ENCODE assay signal across 8 mouse cellular contexts in the genomic region with DNA sequence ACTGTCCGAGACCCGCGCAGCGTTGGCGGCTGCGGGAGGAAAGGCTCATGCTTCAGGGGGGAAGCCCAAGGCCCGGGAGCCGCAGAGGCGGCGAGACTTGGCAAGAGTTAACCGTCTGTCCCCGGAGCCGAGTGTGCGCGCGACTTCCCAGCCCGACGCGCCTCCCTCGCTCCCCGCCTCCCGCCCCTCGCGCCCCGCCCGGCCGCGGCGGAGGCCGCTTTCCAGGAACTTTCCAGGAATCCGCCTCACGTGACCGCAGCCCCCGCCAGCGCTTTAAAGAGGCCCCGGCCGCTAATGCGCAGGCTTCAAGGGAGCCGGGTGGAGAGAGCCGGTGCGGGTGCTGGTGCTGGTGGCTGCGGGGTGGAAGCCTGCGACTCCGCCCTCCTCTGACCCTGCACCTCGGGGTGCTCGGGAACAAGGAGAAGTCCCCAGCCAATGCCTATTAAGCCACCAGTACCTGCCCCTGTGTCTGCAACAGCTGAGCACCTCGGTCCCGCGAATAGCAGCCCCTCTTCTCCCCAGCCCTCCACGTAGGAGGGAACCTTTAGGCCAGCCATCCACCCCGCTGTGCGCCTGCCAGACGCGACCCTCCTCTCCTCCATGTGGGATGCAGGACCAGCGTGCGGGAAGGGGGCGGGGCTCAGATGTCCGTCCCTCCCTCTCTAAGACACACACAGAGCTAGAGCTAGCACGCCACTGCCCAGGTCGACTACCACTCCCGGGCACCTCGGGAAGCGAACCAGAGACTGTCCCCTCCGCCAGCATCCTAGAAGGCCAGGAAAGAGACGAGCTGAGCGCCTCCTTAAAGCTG. TPM values are rescaled to one million over a fixed set of nuclear protein-coding genes. Genes with fewer than 3 reads are reported as not detected.
DNase-seq lines count a peak whose midpoint lies in the region; ATAC-seq lines count a peak whose summit lies in the region.

Gene Socs2, minus strand, starts transcription at position 496 of the 811 bp plus-strand sequence.

- peak within 1 kb of the TSS; percentile 96 for H3K4me2 ChIP-seq in intestine, embryonic 15.5 days (replicated peaks)

- H3K36me3 ChIP-seq in intestine, embryonic 15.5 days = no peaks in the 10 kb centered on the region

- DNase-seq in adrenal gland, adult 2 months = peak; percentile 97
- peak; percentile 93 for DNase-seq in embryo, embryonic 10.5 days (ENCODE audit: low spot score)
- peak; percentile 88 to 89 for DNase-seq in gastrocnemius, postnatal 36 days
- peak; percentile 92 for DNase-seq in left cerebral cortex, postnatal 14 days (ENCODE audit: low spot score in 2 of 2)
- DNase-seq in right cerebral cortex, postnatal 36 days (ENCODE audit: low spot score in 2 of 2) = peak; percentile 87 to 89
- peak; percentile 91 to 93 for DNase-seq in urinary bladder, postnatal 4 days (ENCODE audit: low spot score in 2 of 2)

- H3K9me3 ChIP-seq in intestine, embryonic 15.5 days = no peaks in the 10 kb centered on the region

- intact Hi-C loops in gastrocnemius, postnatal 36 days (cut with DNase I) = loop anchor here (2.0 to 5.0 kb wide), 4 partner anchors 94 to 425 kb away; no protein-coding TSS in a partner anchor
- intact Hi-C loops in left cerebral cortex, postnatal 14 days (cut with DNase I) = loop anchor here (2.0 to 5.0 kb wide), 7 partner anchors 40 to 426 kb away; partner anchors contain the start of gene Cradd

- no peaks in the 10 kb centered on the region for H3K27me3 ChIP-seq in intestine, embryonic 15.5 days (replicated peaks)

- ATAC-seq in intestine, embryonic 15.5 days = peak; percentile 88
- peak; percentile 63 for ATAC-seq in megakaryocyte-erythroid progenitor cell, adult 5-6 weeks (replicated peaks; ENCODE audit: low FRiP score, low TSS enrichment, poor library complexity, severe bottlenecking)

- peak within 1 kb of the TSS; percentile 86 for H3K9ac ChIP-seq in intestine, embryonic 15.5 days

- H3K27ac ChIP-seq in intestine, embryonic 15.5 days = peak within 1 kb of the TSS; percentile 93

- WGBS in intestine, embryonic 15.5 days = 0% methylated on average over 66 of the region's 66 CpGs

- peak within 1 kb of the TSS; percentile 87 for H3K4me3 ChIP-seq in intestine, embryonic 15.5 days (replicated peaks)

- peaks cover 17% of the 10 kb centered on the region; the same call in 1 of the 2 replicates for H3K4me1 ChIP-seq in intestine, embryonic 15.5 days (replicated peaks)

RNA-seq across cellular contexts. Expression of gene Socs2, which starts in this region (rescaled TPM):
- 10 to 100 TPM; 10.7 to 22.7 TPM for total RNA-seq in adrenal gland, adult 2 months (2021)
- polyA plus RNA-seq in adrenal gland, adult 2 months (2012; rRNA removed) = 41.4 and 52.0 TPM in 2 replicates
- 10 to 100 TPM in 1 of 2 experiments, 1 to 10 TPM in 1; 8.3 to 12.0 TPM for total RNA-seq in gastrocnemius, postnatal 36 days (2021)
- 76.9 and 78.3 TPM in 2 replicates for polyA plus RNA-seq in intestine, embryonic 15.5 days (2015; fragmentation: Nextera tagmentation; extraction: Ambion mirVana)
- 10 to 100 TPM; 35.9 to 40.2 TPM for total RNA-seq in left cerebral cortex, postnatal 14 days (2021)
- total RNA-seq in megakaryocyte-erythroid progenitor cell, adult 5-6 weeks (2014; fragmentation: Nextera tagmentation) = 0.59 and 2.4 TPM in 2 replicates
- total RNA-seq in megakaryocyte-erythroid progenitor cell, adult 5-6 weeks (2017) = 0.61 TPM in 1 of 2 replicates, not detected in the other

Comparison
In these comparisons a context has a peak if more than half of its experiments do, and no peak if none do; other contexts are left out.
1. Peak in every context shown above with its lines: DNase-seq, ATAC-seq, H3K4me3 ChIP-seq and H3K27ac ChIP-seq.